Mouse (Mus musculus): Measurements from ENCODE around the gene Arl13b. TPM values are rescaled to one million over a fixed set of nuclear protein-coding genes. Genes with fewer than 3 reads are reported as not detected.

Arl13b gene
- total RNA-seq, 2 experiments from 2014 or later: 3.8 to 5.7 TPM

Other genes starting within 250 kb of the Arl13b start
- gene Nsun3, start 60.2 kb downstream of the Arl13b start, total RNA-seq (2015; ENCODE audit: low replicate concordance): 9.6 and 66.3 TPM in 2 replicates
- gene Nsun3, start 60.2 kb downstream of the Arl13b start, total RNA-seq (2017; ENCODE audit: low replicate concordance): 6.5 and 7.9 TPM in 2 replicates
- gene Stx19, start 32.4 kb downstream of the Arl13b start, total RNA-seq (2015; ENCODE audit: low replicate concordance): not detected in 2 replicates
- gene Stx19, start 32.4 kb downstream of the Arl13b start, total RNA-seq (2017; ENCODE audit: low replicate concordance): not detected in 2 replicates
- gene Pros1, start 7.3 kb upstream of the Arl13b start, total RNA-seq (2015; ENCODE audit: low replicate concordance): 2.2 and 3.4 TPM in 2 replicates
- 2.8 and 3.0 TPM in 2 replicates for gene Pros1, start 7.3 kb upstream of the Arl13b start, total RNA-seq (2017; ENCODE audit: low replicate concordance)

All from erythroid progenitor cell, adult 5-6 weeks (primary cell).